Mouse (Mus musculus) E14TG2a.4 (cell line): ENCODE measurements around the gene Tm7sf3.

Experiments used
- CTCF ChIP-seq: conservative IDR thresholded peaks from 2 replicates; pipeline ENCODE4 v1.5.1; 2014; ENCODE audit warnings: low read length
- NANOG ChIP-seq: IDR thresholded peaks from 2 replicates; pipeline ENCODE4 v1.6.1; 2014; ENCODE audit warnings: borderline replicate concordance, low read length, mixed read lengths
- POU5F1 ChIP-seq: IDR thresholded peaks from 2 replicates; pipeline ENCODE4 v1.6.1; 2014; ENCODE audit warnings: low read length, borderline replicate concordance

DNA sequence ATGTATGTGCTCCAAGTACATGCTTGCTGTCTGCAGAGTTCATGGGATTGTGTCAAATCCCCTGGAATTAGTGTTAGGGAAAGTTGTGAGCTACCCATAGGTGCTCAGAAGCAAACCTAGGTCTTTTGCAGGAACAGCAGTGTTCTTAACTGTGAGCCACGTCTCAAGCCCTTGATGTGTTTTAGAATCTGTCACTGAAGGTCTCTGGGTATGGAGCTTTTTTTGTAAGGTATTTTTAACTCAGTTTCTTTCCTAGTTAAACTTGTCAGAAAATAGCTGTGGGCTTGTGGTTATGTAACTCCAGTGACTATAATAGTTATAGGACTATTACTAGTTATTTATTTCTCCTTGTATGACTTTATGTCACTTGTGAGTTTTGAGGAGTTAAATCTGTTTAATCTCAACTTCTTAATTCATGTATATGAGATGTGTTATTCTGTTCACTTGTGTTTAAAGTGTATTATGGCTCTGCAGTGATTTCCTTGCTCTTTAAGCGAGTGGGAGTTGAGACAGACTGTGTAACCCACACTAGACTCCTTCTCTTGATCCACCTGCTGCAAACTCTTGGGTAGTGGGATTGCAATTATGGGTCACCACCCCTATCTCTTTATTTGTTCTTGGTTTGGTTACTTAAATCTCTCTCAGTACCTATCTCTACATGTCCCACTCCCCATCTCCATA lies 59.1 kb downstream of the Tm7sf3 start:
- TF ChIP-seq CTCF (no peak), NANOG (no peak), POU5F1 (no peak)
